Mouse (Mus musculus) embryonic stem cell, embryonic (primary cell): ENCODE results near the gene Mycbp.

ENCODE experiments used
- CTCF ChIA-PET, 4 experiments: fragments of 300-600 bp in 2 of 4; fragments of 350-600 bp in 2 of 4; sonication (Branson Sonifier 250); formaldehyde crosslinking; loops; one replicate each; lab custom pipeline; 2022; ENCODE audit warnings: inconsistent platforms in 2 of 4; lab: Charles Lee
- POLR2A ChIA-PET, 4 experiments: fragments of 300-600 bp in 2 of 4; fragments of 350-600 bp in 2 of 4; sonication (Branson Sonifier 250); formaldehyde crosslinking; loops; one replicate each; lab custom pipeline; 2022; ENCODE audit warnings: antibody characterized with exemption in 4 of 4, inconsistent platforms in 1 of 4; lab: Charles Lee

The Mycbp gene

GRCm38 (mm10) chr4:123904333-123905125 is at the start of gene Mycbp:
TSS of gene Mycbp (plus strand) at chr4:123904832.
- POLR2A ChIA-PET, result interaction anchor here (0.5 to 2.5 kb wide), 11 partner anchors 11 to 307 kb away, joined by 3 to 41 read pairs (median 4); partner anchors contain the start of genes Rragc (in 3 of the 4) and 4930535I16Rik (in 2 of the 4)
- CTCF ChIA-PET, result interaction anchor here in 1 of 4 experiments (0.6 to 1.3 kb wide), 3 partner anchors 13 to 280 kb away, joined by 3 to 4 read pairs (median 3); partner anchors contain the start of gene Rragc

GRCm38 (mm10) chr4:123856888-123857287 is 47.7 kb upstream of the Mycbp start:
- POLR2A ChIA-PET, result no interaction called here
- CTCF ChIA-PET, result no interaction called here

- CTCF ChIA-PET, result interaction anchor here in 1 of 4 experiments (0.6 kb wide), 1 partner anchor 323 kb away, joined by 3 read pairs; no protein-coding TSS in a partner anchor
- POLR2A ChIA-PET, result no interaction called here
Measured at GRCm38 (mm10) chr4:123858090-123858489, 46.5 kb upstream of the Mycbp start.

GRCm38 (mm10) chr4:123859379-123859778 is 45.3 kb upstream of the Mycbp start, which contains the start of gene 4933427I04Rik:
TSS of gene 4933427I04Rik (plus strand) at chr4:123859679.
- POLR2A ChIA-PET, result no interaction called here
- CTCF ChIA-PET, result no interaction called here

- CTCF ChIA-PET, result no interaction called here
Measured at GRCm38 (mm10) chr4:123859803-123860202, 44.8 kb upstream of the Mycbp start.

GRCm38 (mm10) chr4:123860621-123861020 is 44.0 kb upstream of the Mycbp start:
- ChIA-PET CTCF (no interaction called here), POLR2A (no interaction called here)

More at GRCm38 (mm10) chr4:123859803-123860202, 44.8 kb upstream of the Mycbp start:
- POLR2A ChIA-PET, result no interaction called here

- POLR2A ChIA-PET, result interaction anchor here in 3 of 4 experiments (0.5 to 1.5 kb wide), 5 partner anchors 10 to 83 kb away, joined by 3 to 4 read pairs (median 3); partner anchors contain the start of gene Mycbp (in 1 of the 3)
- CTCF ChIA-PET, result interaction anchor here in 1 of 4 experiments (0.8 kb wide), 1 partner anchor 135 kb away, joined by 3 read pairs; no protein-coding TSS in a partner anchor
Measured at GRCm38 (mm10) chr4:123893726-123894125, 10.9 kb upstream of the Mycbp start.

- POLR2A ChIA-PET, result interaction anchor here in 2 of 4 experiments (0.5 to 1.1 kb wide), 2 partner anchors 9 to 12 kb away, joined by 3 to 4 read pairs; no protein-coding TSS in a partner anchor
- CTCF ChIA-PET, result interaction anchor here in 2 of 4 experiments (1.2 to 1.3 kb wide), 2 partner anchors 36 to 71 kb away, joined by 3 read pairs; no protein-coding TSS in a partner anchor
Measured at GRCm38 (mm10) chr4:123894295-123894694, 10.3 kb upstream of the Mycbp start.

GRCm38 (mm10) chr4:123898696-123899095 is 5.9 kb upstream of the Mycbp start:
- POLR2A ChIA-PET, result interaction anchor here in 3 of 4 experiments (0.6 to 3.2 kb wide), 7 partner anchors 9 to 229 kb away, joined by 3 to 14 read pairs (median 3); partner anchors contain the start of gene Rragc (in 2 of the 3)
- CTCF ChIA-PET, result interaction anchor here (0.5 to 4.1 kb wide), 22 partner anchors 9 to 1760 kb away, joined by 3 to 21 read pairs (median 5); partner anchors contain the start of genes Mtf1 (in 1 of the 4) and Rragc (in 1 of the 4)

- POLR2A ChIA-PET, result interaction anchor here (0.6 to 2.4 kb wide), 11 partner anchors 10 to 218 kb away, joined by 3 to 14 read pairs (median 3); partner anchors contain the start of genes Rragc (in 3 of the 4) and 4930535I16Rik (in 1 of the 4)
- CTCF ChIA-PET, result interaction anchor here in 2 of 4 experiments (0.6 to 1.2 kb wide), 5 partner anchors 12 to 153 kb away, joined by 3 to 5 read pairs (median 3); partner anchors contain the start of gene Akirin1 (in 1 of the 2)
Measured at GRCm38 (mm10) chr4:123903432-123903831, 1.2 kb upstream of the Mycbp start.

GRCm38 (mm10) chr4:123905126-123905668 is 565 bp downstream of the Mycbp start:
- ChIA-PET CTCF (interaction anchor here in 1 of 4 experiments (1.3 kb wide), 2 partner anchors 12 to 14 kb away, joined by 3 to 4 read pairs; partner anchors contain the start of gene Rragc), POLR2A (interaction anchor here (0.6 to 2.5 kb wide), 12 partner anchors 11 to 159 kb away, joined by 3 to 41 read pairs (median 4); partner anchors contain the start of genes Rragc (in 3 of the 4) and 4930535I16Rik (in 2 of the 4))

GRCm38 (mm10) chr4:123911503-123911902 is 6.9 kb downstream of the Mycbp start:
- ChIA-PET CTCF (no interaction called here), POLR2A (interaction anchor here in 1 of 4 experiments (0.6 to 1.3 kb wide), 2 partner anchors 21 to 1097 kb away, joined by 4 to 5 read pairs; no protein-coding TSS in a partner anchor)

GRCm38 (mm10) chr4:123912431-123912830 is 7.8 kb downstream of the Mycbp start:
- ChIA-PET CTCF (no interaction called here), POLR2A (interaction anchor here in 1 of 4 experiments (0.7 kb wide), 1 partner anchor 797 kb away, joined by 4 read pairs; no protein-coding TSS in a partner anchor)

GRCm38 (mm10) chr4:123916748-123917547 is 12.3 kb downstream of the Mycbp start, which contains the start of gene Rragc:
TSS of gene Rragc (plus strand) at chr4:123917446.
- POLR2A ChIA-PET, result interaction anchor here in 3 of 4 experiments (0.6 to 3.8 kb wide), 54 partner anchors 8 to 1020 kb away, joined by 3 to 41 read pairs (median 3); partner anchors contain the start of genes Mycbp (in 3 of the 3), 9930104L06Rik (in 1 of the 3), Akirin1 (in 1 of the 3) and Bmp8a (in 1 of the 3)
- CTCF ChIA-PET, result interaction anchor here in 3 of 4 experiments (1.0 to 1.3 kb wide), 4 partner anchors 12 to 27 kb away, joined by 3 to 4 read pairs (median 4); partner anchors contain the start of gene Mycbp (in 1 of the 3)

GRCm38 (mm10) chr4:123917548-123918140 is 13.0 kb downstream of the Mycbp start, which contains the start of gene 4930535I16Rik:
TSS of gene 4930535I16Rik (minus strand) at chr4:123918022.
- ChIA-PET POLR2A (interaction anchor here in 3 of 4 experiments (0.6 to 3.8 kb wide), 54 partner anchors 9 to 1019 kb away, joined by 3 to 41 read pairs (median 3); partner anchors contain the start of genes Mycbp (in 3 of the 3), 9930104L06Rik (in 1 of the 3), Akirin1 (in 1 of the 3) and Bmp8a (in 1 of the 3)), CTCF (interaction anchor here (1.0 to 1.3 kb wide), 5 partner anchors 13 to 56 kb away, joined by 3 to 4 read pairs (median 4); partner anchors contain the start of gene Mycbp (in 1 of the 4))

- POLR2A ChIA-PET, result interaction anchor here (0.5 to 2.2 kb wide), 14 partner anchors 10 to 507 kb away, joined by 3 to 9 read pairs (median 6); partner anchors contain the start of gene Mycbp (in 1 of the 4)
- CTCF ChIA-PET, result interaction anchor here in 3 of 4 experiments (0.5 to 1.2 kb wide), 4 partner anchors 16 to 222 kb away, joined by 3 to 5 read pairs (median 4); no protein-coding TSS in a partner anchor
Measured at GRCm38 (mm10) chr4:123918851-123919250, 14.2 kb downstream of the Mycbp start.
